Mouse (Mus musculus): ENCODE measurements around the gene Ip6k3.

DNA sequence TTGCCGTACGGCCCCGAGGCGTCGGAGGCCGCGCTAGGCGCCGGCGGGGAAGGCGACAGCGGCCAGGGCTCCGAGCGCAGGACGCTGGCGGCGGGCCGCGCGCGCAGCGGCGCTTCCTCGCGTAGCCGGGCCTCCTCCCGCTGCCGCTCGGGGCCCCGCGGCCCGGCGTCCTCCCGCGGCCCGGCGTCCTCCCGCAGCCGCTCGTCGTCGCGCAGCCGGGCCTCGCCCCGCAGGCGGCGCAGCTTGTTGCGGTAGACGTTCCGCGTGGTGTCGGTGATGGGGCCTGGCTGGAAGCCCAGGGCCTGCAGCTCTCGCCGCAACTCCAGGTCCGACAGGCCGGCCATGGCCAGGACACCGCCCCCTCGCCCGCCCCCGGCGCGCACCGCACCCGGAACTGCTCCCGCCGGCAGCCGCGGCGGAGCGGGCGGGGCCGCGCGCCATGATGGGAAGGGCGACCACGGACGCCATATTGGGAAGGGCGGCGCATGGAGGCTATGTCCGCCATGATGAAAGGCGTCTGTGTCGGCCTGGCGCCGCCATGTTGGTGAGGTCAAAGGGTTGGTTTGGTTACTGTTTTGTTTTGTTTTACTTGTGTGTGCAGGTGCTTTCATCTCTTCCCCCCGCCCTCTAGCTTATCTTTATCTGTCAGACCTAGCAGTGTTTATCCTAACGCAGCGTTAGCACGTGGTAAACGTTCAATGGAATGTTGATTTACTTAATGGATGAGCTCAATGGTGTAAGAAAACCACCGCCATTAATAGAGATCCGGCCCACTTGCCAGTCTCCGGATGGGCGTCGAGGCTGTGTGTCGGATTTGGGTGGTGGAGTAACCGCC is 36.7 kb upstream of the Ip6k3 start, which contains the start of gene Lemd2:
- TF ChIP-seq CTCF (IDR thresholded peaks at IDR 0.05) (no peak; the same call in 1 of the 2 replicates), EP300 (IDR thresholded peaks at IDR 0.05) (no peak)
